Mouse (Mus musculus) intestine, embryonic 14.5 days (tissue): ENCODE data around the gene Nod1. TPM values are rescaled to one million over a fixed set of nuclear protein-coding genes. Genes with fewer than 3 reads are reported as not detected.

Experiments
- ATAC-seq: fragments of 200-750 bp; cut with Nextera tagmentation; replicated peaks from 2 replicates; pipeline ENCODE4 v1.8.0; 2017; ENCODE audit warnings: low read depth, moderate number of reproducible peaks, moderate TSS enrichment, moderate library complexity; ENCODE audit not compliant: low FRiP score, low TSS enrichment
- DNase-seq: peaks from one replicate; pipeline ENCODE4 v3.0.0-alpha.2; 2018; ENCODE audit warnings: low spot score
- H3K27ac ChIP-seq: fragments of 300-500 bp; sonication (generic); 2 replicates; pipeline ENCODE4 v1.5.1; 2014; ENCODE audit warnings: low read depth, mild to moderate bottlenecking, control low read depth
- H3K27me3 ChIP-seq: fragments of 300-500 bp; sonication (generic); replicated peaks from 2 replicates; pipeline ENCODE4 v1.6.1; 2014; ENCODE audit warnings: low read length, control low read depth; ENCODE audit not compliant: control insufficient read depth, insufficient read depth
- H3K36me3 ChIP-seq: fragments of 300-500 bp; sonication (generic); 2 replicates; pipeline ENCODE4 v1.6.1; 2014; ENCODE audit warnings: low read length, control low read depth; ENCODE audit not compliant: control insufficient read depth, insufficient read depth
- H3K4me1 ChIP-seq: fragments of 300-500 bp; sonication (generic); replicated peaks from 2 replicates; pipeline ENCODE4 v1.6.1; 2014; ENCODE audit warnings: low read length, control low read depth, mixed read lengths; ENCODE audit not compliant: control insufficient read depth, insufficient read depth
- H3K4me2 ChIP-seq: fragments of 300-500 bp; sonication (generic); 2 replicates; pipeline ENCODE4 v1.6.1; 2014; ENCODE audit warnings: low read length
- H3K4me3 ChIP-seq: fragments of 300-500 bp; sonication (generic); 2 replicates; pipeline ENCODE4 v1.5.1; 2014; ENCODE audit warnings: low read depth, low read length, control low read depth, mixed read lengths
- H3K9ac ChIP-seq: fragments of 300-500 bp; sonication (generic); 2 replicates; pipeline ENCODE4 v1.6.1; 2014; ENCODE audit warnings: mild to moderate bottlenecking, low read length
- H3K9me3 ChIP-seq: fragments of 300-500 bp; sonication (generic); 2 replicates; pipeline ENCODE4 v1.6.1; 2016; ENCODE audit warnings: low read length, control low read depth; ENCODE audit not compliant: control insufficient read depth
- WGBS: fragments of 180-500 bp; shearing (Covaris S2); extraction: QIAGEN DNeasy Blood & Tissue Kit; methylation state at CpG from one replicate; pipeline ENCODE4 v1.1.7; 2014; 5-methylcytosine and 5-hydroxymethylcytosine counted together
- polyA plus RNA-seq: library from polyadenylated mRNA; unstranded; fragments of >200 nt; fragmentation: Nextera tagmentation; extraction: Ambion mirVana; gene quantifications from 2 replicates; pipeline ENCODE4 v1.2.1, GENCODE M21; 2014

Gene Nod1
- polyA plus RNA-seq, 1 experiment from 2014 or later, result 5.6 TPM

DNA sequence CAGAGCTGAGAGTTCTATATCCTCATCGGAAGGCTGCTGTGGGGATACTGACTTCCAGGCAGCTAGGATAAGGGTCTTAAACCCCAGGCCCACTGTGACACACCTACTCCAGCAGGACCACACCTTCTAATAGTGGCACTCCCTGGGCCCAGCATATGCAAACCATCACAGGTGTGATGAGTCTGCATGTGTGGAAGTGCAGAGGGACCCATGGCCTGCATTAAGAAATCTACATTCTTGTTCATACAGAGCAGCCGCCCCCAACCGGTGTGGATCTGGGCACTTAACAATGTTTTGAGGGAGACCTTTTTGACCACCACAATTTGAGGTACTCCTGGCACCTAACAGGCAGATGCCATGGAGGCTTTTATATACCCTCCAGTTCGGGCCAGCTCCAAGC is 40.8 kb downstream of the Nod1 start:
- 88% methylated on average over 4 of the region's 4 CpGs for WGBS
- H3K4me2 ChIP-seq, result no peak overlapping the region
- ATAC-seq (no peak), DNase-seq (no peak)
- no peaks in the 10 kb centered on the region; the same call in 1 of the 2 replicates for H3K36me3 ChIP-seq
- no peaks in the 10 kb centered on the region for H3K4me1 ChIP-seq
- H3K27ac ChIP-seq, result no peak overlapping the region
- no peaks in the 10 kb centered on the region for H3K27me3 ChIP-seq
- H3K9me3 ChIP-seq, result no peaks in the 10 kb centered on the region
- H3K9ac ChIP-seq, result no peak overlapping the region
- no peak overlapping the region for H3K4me3 ChIP-seq

DNA sequence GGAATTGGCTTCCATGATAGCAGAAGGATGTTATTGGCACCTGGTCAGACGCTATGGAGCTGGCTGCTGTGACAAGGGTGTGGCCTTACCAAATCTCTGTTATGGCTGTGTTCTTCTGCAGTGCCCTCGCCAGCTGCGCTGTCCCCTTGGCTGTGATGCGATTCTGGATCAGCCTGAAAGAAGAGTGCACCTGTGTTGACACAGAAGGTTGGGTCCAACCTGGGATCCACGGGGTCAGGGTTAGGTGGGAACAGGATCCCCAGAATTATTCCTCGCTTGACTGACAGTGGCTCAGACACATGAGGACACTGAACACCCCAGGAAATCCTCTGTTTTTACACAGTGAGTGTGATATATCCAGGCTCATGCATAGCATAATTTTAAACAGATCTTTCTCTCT is 44.5 kb downstream of the Nod1 start:
- ATAC-seq, result no peak

GRCm38 (mm10) chr6:54926899-54927298 is 45.5 kb downstream of the Nod1 start:
- Histone ChIP-seq H3K9me3 (no peaks in the 10 kb centered on the region), H3K4me2 (no peak overlapping the region), H3K27ac (no peak overlapping the region), H3K36me3 (no peaks in the 10 kb centered on the region; the same call in 1 of the 2 replicates), H3K4me3 (no peak overlapping the region), H3K9ac (no peak overlapping the region), H3K27me3 (no peaks in the 10 kb centered on the region), H3K4me1 (no peaks in the 10 kb centered on the region)
- ATAC-seq, result no peak
- 81% methylated on average over 2 of the region's 2 CpGs for WGBS
- DNase-seq, result no peak

More for the DNA sequence above, 44.5 kb downstream of the Nod1 start:
- H3K27ac ChIP-seq, result no peak overlapping the region
- H3K4me3 ChIP-seq, result no peak overlapping the region
- 81% methylated on average over 6 of the region's 6 CpGs for WGBS
- no peak overlapping the region for H3K4me2 ChIP-seq
- no peak for DNase-seq
- no peaks in the 10 kb centered on the region for H3K9me3 ChIP-seq
- no peaks in the 10 kb centered on the region for H3K27me3 ChIP-seq
- no peaks in the 10 kb centered on the region for H3K4me1 ChIP-seq
- no peaks in the 10 kb centered on the region; the same call in 1 of the 2 replicates for H3K36me3 ChIP-seq
- H3K9ac ChIP-seq, result no peak overlapping the region

GRCm38 (mm10) chr6:54925736-54926440 is 46.5 kb downstream of the Nod1 start:
- no peak overlapping the region for H3K27ac ChIP-seq
- DNase-seq (no peak), ATAC-seq (no peak)
- no peak overlapping the region for H3K9ac ChIP-seq
- no peaks in the 10 kb centered on the region for H3K9me3 ChIP-seq
- H3K4me2 ChIP-seq, result no peak overlapping the region
- H3K4me1 ChIP-seq, result no peaks in the 10 kb centered on the region
- no peaks in the 10 kb centered on the region for H3K27me3 ChIP-seq
- H3K4me3 ChIP-seq, result no peak overlapping the region
- WGBS, result 60% methylated on average over 7 of the region's 7 CpGs
- no peaks in the 10 kb centered on the region; the same call in 1 of the 2 replicates for H3K36me3 ChIP-seq

GRCm38 (mm10) chr6:54924538-54924937 is 47.9 kb downstream of the Nod1 start:
- no peak overlapping the region for H3K4me3 ChIP-seq
- no peaks in the 10 kb centered on the region for H3K4me1 ChIP-seq
- H3K9me3 ChIP-seq, result no peaks in the 10 kb centered on the region
- H3K36me3 ChIP-seq, result no peaks in the 10 kb centered on the region; the same call in 1 of the 2 replicates
- no peak overlapping the region for H3K27ac ChIP-seq
- no peaks in the 10 kb centered on the region for H3K27me3 ChIP-seq
- no peak for ATAC-seq
- WGBS, result 95% methylated on average over 16 of the region's 16 CpGs
- H3K9ac ChIP-seq, result no peak overlapping the region
- no peak for DNase-seq
- H3K4me2 ChIP-seq, result no peak overlapping the region

DNA sequence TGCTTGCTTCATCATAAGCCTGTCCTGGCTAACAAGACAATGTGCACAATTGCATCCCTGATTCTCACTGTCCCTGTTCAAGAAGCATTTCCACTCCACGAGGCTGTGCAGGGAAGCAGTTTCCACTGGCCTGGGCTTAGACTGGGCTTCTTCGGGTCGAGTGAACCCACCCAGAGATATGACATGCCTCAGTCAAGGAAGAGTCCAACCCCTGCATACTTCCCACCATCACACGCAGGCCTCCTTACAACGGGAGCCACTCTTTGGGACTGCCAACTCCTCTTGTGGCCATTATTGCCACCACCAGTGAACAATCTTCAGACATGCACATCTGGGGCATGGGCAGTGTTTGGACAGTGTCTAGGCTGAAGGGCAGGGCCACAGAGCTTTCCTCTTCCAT is 53.9 kb downstream of the Nod1 start:
- Histone ChIP-seq H3K9ac (no peak overlapping the region), H3K27ac (no peak overlapping the region), H3K36me3 (no peaks in the 10 kb centered on the region), H3K4me2 (no peak overlapping the region), H3K27me3 (no peaks in the 10 kb centered on the region), H3K4me3 (no peak overlapping the region), H3K4me1 (no peaks in the 10 kb centered on the region), H3K9me3 (no peaks in the 10 kb centered on the region)
- WGBS, result 83% methylated on average over 5 of the region's 5 CpGs
- DNase-seq (no peak), ATAC-seq (no peak)

GRCm38 (mm10) chr6:54917523-54917922 is 54.9 kb downstream of the Nod1 start:
- 33% methylated on average over 4 of the region's 4 CpGs for WGBS
- ATAC-seq, result no peak; the same call in 1 of the 2 replicates
- peak; percentile 55 for DNase-seq
- H3K4me3 ChIP-seq, result no peak overlapping the region
- no peaks in the 10 kb centered on the region for H3K36me3 ChIP-seq
- no peaks in the 10 kb centered on the region for H3K27me3 ChIP-seq
- H3K9me3 ChIP-seq, result no peaks in the 10 kb centered on the region
- no peaks in the 10 kb centered on the region for H3K4me1 ChIP-seq
- no peak overlapping the region for H3K4me2 ChIP-seq
- H3K27ac ChIP-seq, result no peak overlapping the region
- H3K9ac ChIP-seq, result no peak overlapping the region

DNA sequence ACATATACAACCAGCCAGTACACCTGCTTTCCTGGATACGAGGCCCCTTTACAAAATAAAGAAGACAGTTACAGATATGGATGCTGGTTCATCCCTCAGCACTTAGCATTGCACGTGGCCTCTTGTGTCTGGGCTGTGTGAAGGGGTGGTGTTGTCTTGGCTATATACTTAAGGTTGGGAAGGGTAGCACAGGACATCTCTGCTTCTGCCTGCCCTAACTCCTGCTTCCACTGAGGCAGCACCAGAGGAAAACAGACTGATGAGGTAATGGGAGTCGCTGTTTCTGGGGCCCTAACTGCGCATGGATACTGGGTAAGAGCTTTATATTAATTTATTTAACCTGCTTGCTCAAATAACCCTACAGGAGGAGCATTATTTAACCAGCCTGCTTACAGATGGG is 55.5 kb downstream of the Nod1 start:
- Histone ChIP-seq H3K9me3 (no peaks in the 10 kb centered on the region), H3K36me3 (no peaks in the 10 kb centered on the region), H3K4me3 (no peak overlapping the region), H3K9ac (no peak overlapping the region), H3K27ac (no peak overlapping the region), H3K27me3 (no peaks in the 10 kb centered on the region), H3K4me1 (no peaks in the 10 kb centered on the region), H3K4me2 (no peak overlapping the region)
- DNase-seq, result no peak
- no peak for ATAC-seq
- 62% methylated on average over 4 of the region's 4 CpGs for WGBS

GRCm38 (mm10) chr6:54916163-54916562 is 56.2 kb downstream of the Nod1 start:
- no peak overlapping the region for H3K4me3 ChIP-seq
- ATAC-seq, result no peak
- H3K27ac ChIP-seq, result no peak overlapping the region
- 66% methylated on average over 4 of the region's 4 CpGs for WGBS
- H3K4me2 ChIP-seq, result no peak overlapping the region
- H3K36me3 ChIP-seq, result no peaks in the 10 kb centered on the region
- H3K9me3 ChIP-seq, result no peaks in the 10 kb centered on the region
- DNase-seq, result peak; percentile 47
- H3K9ac ChIP-seq, result no peak overlapping the region
- no peaks in the 10 kb centered on the region for H3K27me3 ChIP-seq
- H3K4me1 ChIP-seq, result no peaks in the 10 kb centered on the region
